Mouse (Mus musculus): ENCODE data around the gene Galm. TPM values are rescaled to one million over a fixed set of nuclear protein-coding genes. Genes with fewer than 3 reads are reported as not detected.
"Not testable (repeated sequence)": the region's sequence is repeated elsewhere in the genome, so short reads cannot be mapped to it uniquely, and the experiment has no call there.

Galm gene
- polyA plus RNA-seq, 1 experiment: 9.3 TPM

- DNase-seq: no peak
- no peaks in the 10 kb centered on the region for H3K36me3 ChIP-seq (ENCODE audit: control insufficient read depth, insufficient read depth, low read length)
- H3K4me3 ChIP-seq (ENCODE audit: control insufficient read depth, insufficient read depth, low read length): no peak overlapping the region
- 73% methylated on average over 2 of the region's 2 CpGs for WGBS
- H3K27me3 ChIP-seq (ENCODE audit: control insufficient read depth, insufficient read depth, low read length): no peaks in the 10 kb centered on the region
- TF ChIP-seq CTCF (IDR thresholded peaks at IDR 0.05; ENCODE audit: borderline replicate concordance, control insufficient read depth, extremely low read depth, insufficient read depth, low read length, poor library complexity): no peak
- TF ChIP-seq POLR2A (IDR thresholded peaks at IDR 0.05; ENCODE audit: control insufficient read depth, extremely low read depth, insufficient read depth, low read length, poor library complexity): no peak
- H3K4me1 ChIP-seq (replicated peaks; ENCODE audit: control insufficient read depth, insufficient read depth, low read length): peaks cover 35% of the 10 kb centered on the region
- no peak overlapping the region for H3K27ac ChIP-seq (ENCODE audit: control insufficient read depth, insufficient read depth, low read length)
These were observed 46.4 kb downstream of the Galm start for GRCm38 (mm10) chr17:80173708-80174107.

GRCm38 (mm10) chr17:80174146-80174545, 46.9 kb downstream of the Galm start:
- no peaks in the 10 kb centered on the region for H3K27me3 ChIP-seq (ENCODE audit: control insufficient read depth, insufficient read depth, low read length)
- 12% methylated on average over 3 of the region's 3 CpGs for WGBS
- TF ChIP-seq CTCF (IDR thresholded peaks at IDR 0.05; ENCODE audit: borderline replicate concordance, control insufficient read depth, extremely low read depth, insufficient read depth, low read length, poor library complexity) (no peak), POLR2A (IDR thresholded peaks at IDR 0.05; ENCODE audit: control insufficient read depth, extremely low read depth, insufficient read depth, low read length, poor library complexity) (no peak)
- no peak overlapping the region for H3K4me3 ChIP-seq (ENCODE audit: control insufficient read depth, insufficient read depth, low read length)
- H3K36me3 ChIP-seq (ENCODE audit: control insufficient read depth, insufficient read depth, low read length): no peaks in the 10 kb centered on the region
- peak; percentile 31 for DNase-seq
- H3K4me1 ChIP-seq (replicated peaks; ENCODE audit: control insufficient read depth, insufficient read depth, low read length): peaks cover 30% of the 10 kb centered on the region
- H3K27ac ChIP-seq (ENCODE audit: control insufficient read depth, insufficient read depth, low read length): peak overlapping the region; percentile 42

- Histone ChIP-seq H3K27me3 (ENCODE audit: control insufficient read depth, insufficient read depth, low read length) (no peaks in the 10 kb centered on the region), H3K36me3 (ENCODE audit: control insufficient read depth, insufficient read depth, low read length) (no peaks in the 10 kb centered on the region), H3K4me1 (replicated peaks; ENCODE audit: control insufficient read depth, insufficient read depth, low read length) (peaks cover 28% of the 10 kb centered on the region), H3K27ac (ENCODE audit: control insufficient read depth, insufficient read depth, low read length) (peak overlapping the region; percentile 54), H3K4me3 (ENCODE audit: control insufficient read depth, insufficient read depth, low read length) (peak overlapping the region; percentile 24)
- DNase-seq: peak; percentile 46
- 12% methylated on average over 19 of the region's 19 CpGs for WGBS
- TF ChIP-seq CTCF (IDR thresholded peaks at IDR 0.05; ENCODE audit: borderline replicate concordance, control insufficient read depth, extremely low read depth, insufficient read depth, low read length, poor library complexity) (no peak), POLR2A (IDR thresholded peaks at IDR 0.05; ENCODE audit: control insufficient read depth, extremely low read depth, insufficient read depth, low read length, poor library complexity) (no peak)
These were observed 47.6 kb downstream of the Galm start for GRCm38 (mm10) chr17:80174699-80175385.

- WGBS: under 1% methylated on average over 4 of the region's 4 CpGs
- no peak for DNase-seq
- Histone ChIP-seq H3K27me3 (ENCODE audit: control insufficient read depth, insufficient read depth, low read length) (no peaks in the 10 kb centered on the region), H3K4me3 (ENCODE audit: control insufficient read depth, insufficient read depth, low read length) (peak overlapping the region; percentile 24; the same call in 1 of the 2 replicates), H3K4me1 (replicated peaks; ENCODE audit: control insufficient read depth, insufficient read depth, low read length) (peaks cover 28% of the 10 kb centered on the region), H3K36me3 (ENCODE audit: control insufficient read depth, insufficient read depth, low read length) (no peaks in the 10 kb centered on the region), H3K27ac (ENCODE audit: control insufficient read depth, insufficient read depth, low read length) (peak overlapping the region; percentile 60)
- TF ChIP-seq POLR2A (IDR thresholded peaks at IDR 0.05; ENCODE audit: control insufficient read depth, extremely low read depth, insufficient read depth, low read length, poor library complexity): no peak
- no peak for TF ChIP-seq CTCF (IDR thresholded peaks at IDR 0.05; ENCODE audit: borderline replicate concordance, control insufficient read depth, extremely low read depth, insufficient read depth, low read length, poor library complexity)
These were observed 48.1 kb downstream of the Galm start for GRCm38 (mm10) chr17:80175386-80175739.

GRCm38 (mm10) chr17:80175966-80176365, 48.7 kb downstream of the Galm start:
- Histone ChIP-seq H3K27me3 (ENCODE audit: control insufficient read depth, insufficient read depth, low read length) (no peaks in the 10 kb centered on the region), H3K4me3 (ENCODE audit: control insufficient read depth, insufficient read depth, low read length) (no peak overlapping the region), H3K36me3 (ENCODE audit: control insufficient read depth, insufficient read depth, low read length) (no peaks in the 10 kb centered on the region), H3K4me1 (replicated peaks; ENCODE audit: control insufficient read depth, insufficient read depth, low read length) (peaks cover 28% of the 10 kb centered on the region), H3K27ac (ENCODE audit: control insufficient read depth, insufficient read depth, low read length) (no peak overlapping the region)
- 85% methylated on average over 3 of the region's 3 CpGs for WGBS
- TF ChIP-seq CTCF (IDR thresholded peaks at IDR 0.05; ENCODE audit: borderline replicate concordance, control insufficient read depth, extremely low read depth, insufficient read depth, low read length, poor library complexity): no peak
- no peak for TF ChIP-seq POLR2A (IDR thresholded peaks at IDR 0.05; ENCODE audit: control insufficient read depth, extremely low read depth, insufficient read depth, low read length, poor library complexity)
- no peak for DNase-seq

- 98% methylated on average over 3 of the region's 3 CpGs for WGBS
- not testable (repeated sequence) for H3K36me3 ChIP-seq (ENCODE audit: control insufficient read depth, insufficient read depth, low read length); H3K27me3 ChIP-seq (ENCODE audit: control insufficient read depth, insufficient read depth, low read length); H3K4me3 ChIP-seq (ENCODE audit: control insufficient read depth, insufficient read depth, low read length); H3K27ac ChIP-seq (ENCODE audit: control insufficient read depth, insufficient read depth, low read length); DNase-seq
- H3K4me1 ChIP-seq (replicated peaks; ENCODE audit: control insufficient read depth, insufficient read depth, low read length): peaks cover 22% of the 10 kb centered on the region
These were observed 51.6 kb downstream of the Galm start for GRCm38 (mm10) chr17:80178846-80179245.

- Histone ChIP-seq H3K36me3 (ENCODE audit: control insufficient read depth, insufficient read depth, low read length) (no peaks in the 10 kb centered on the region), H3K27me3 (ENCODE audit: control insufficient read depth, insufficient read depth, low read length) (no peaks in the 10 kb centered on the region), H3K4me1 (replicated peaks; ENCODE audit: control insufficient read depth, insufficient read depth, low read length) (peaks cover 10% of the 10 kb centered on the region), H3K27ac (ENCODE audit: control insufficient read depth, insufficient read depth, low read length) (no peak overlapping the region), H3K4me3 (ENCODE audit: control insufficient read depth, insufficient read depth, low read length) (no peak overlapping the region)
- peak; percentile 71 for DNase-seq
- TF ChIP-seq CTCF (IDR thresholded peaks at IDR 0.05; ENCODE audit: borderline replicate concordance, control insufficient read depth, extremely low read depth, insufficient read depth, low read length, poor library complexity) (peak; percentile 76; the same call in 1 of the 2 replicates), POLR2A (IDR thresholded peaks at IDR 0.05; ENCODE audit: control insufficient read depth, extremely low read depth, insufficient read depth, low read length, poor library complexity) (no peak)
- WGBS: 0% methylated on average over 6 of the region's 6 CpGs
These were observed 52.7 kb downstream of the Galm start for GRCm38 (mm10) chr17:80179959-80180358.
